Mouse (Mus musculus) ES-Bruce4 (cell line): ENCODE data around the gene Gstp3.

Experiments
- CTCF ChIP-seq: IDR thresholded peaks from one replicate; pipeline ENCODE4 v1.8.1; 2011; ENCODE audit warnings: low read depth, low read length
- EP300 ChIP-seq: IDR thresholded peaks from 2 replicates; pipeline ENCODE4 v1.6.1; 2011; ENCODE audit warnings: low read depth, low read length; ENCODE audit not compliant: insufficient read depth

GRCm38 (mm10) chr19:4101466-4101865 lies 42.1 kb upstream of the Gstp3 start:
- no peak for TF ChIP-seq EP300
- no peak for TF ChIP-seq CTCF
